Mouse (Mus musculus) small intestine, adult 2 months (tissue): ENCODE results near the gene Adamts16. TPM values are rescaled to one million over a fixed set of nuclear protein-coding genes. Genes with fewer than 3 reads are reported as not detected.

Experiments used
- H3K27ac ChIP-seq: fragments of 200-500 bp; 2 replicates; pipeline ENCODE4 v1.5.1; 2012; ENCODE audit warnings: low read depth, low read length, control low read depth, inconsistent platforms; ENCODE audit not compliant: insufficient read depth
- H3K27me3 ChIP-seq: fragments of 200-500 bp; 2 replicates; pipeline ENCODE4 v1.6.1; 2012; ENCODE audit warnings: mild to moderate bottlenecking, moderate library complexity, low read length, inconsistent platforms; ENCODE audit not compliant: control insufficient read depth, insufficient read depth
- H3K36me3 ChIP-seq: fragments of 200-500 bp; 2 replicates; pipeline ENCODE4 v1.6.1; 2012; ENCODE audit warnings: mild to moderate bottlenecking, low read length, control low read depth, inconsistent platforms; ENCODE audit not compliant: control insufficient read depth, insufficient read depth
- H3K4me1 ChIP-seq: fragments of 200-500 bp; 2 replicates; pipeline ENCODE4 v1.6.1; 2012; ENCODE audit warnings: low read length, inconsistent platforms, mixed read lengths; ENCODE audit not compliant: control insufficient read depth, insufficient read depth, insufficient read length
- H3K4me3 ChIP-seq: fragments of 200-500 bp; 2 replicates; pipeline ENCODE4 v1.5.1; 2012; ENCODE audit warnings: low read depth, mild to moderate bottlenecking, control low read depth, inconsistent platforms, low read length, moderate library complexity
- CTCF ChIP-seq: fragments of 200-500 bp; IDR thresholded peaks from 2 replicates; pipeline ENCODE4 v1.5.1; 2012; ENCODE audit warnings: low read depth, mild to moderate bottlenecking, control low read depth, inconsistent platforms, low read length, moderate library complexity, mixed read lengths; ENCODE audit not compliant: insufficient replicate concordance, insufficient read length; ENCODE audit errors: extremely low read depth
- POLR2A ChIP-seq: fragments of 200-500 bp; IDR thresholded peaks from 2 replicates; pipeline ENCODE4 v1.6.1; 2012; ENCODE audit warnings: low read depth, mild to moderate bottlenecking, control low read depth, inconsistent platforms, low read length, moderate library complexity
- WGBS: fragments of 180-500 bp; shearing (Covaris S2); methylation state at CpG from one replicate; pipeline ENCODE4 v1.1.7; 2018; 5-methylcytosine and 5-hydroxymethylcytosine counted together
- polyA plus RNA-seq: library from polyadenylated mRNA; depleted of rRNA; stranded (reverse); fragments of >200 nt; gene quantifications from 2 replicates; pipeline ENCODE4 v1.2.3, GENCODE M21; 2012; rRNA removed

The Adamts16 gene
- polyA plus RNA-seq, 1 experiment, result not detected

DNA sequence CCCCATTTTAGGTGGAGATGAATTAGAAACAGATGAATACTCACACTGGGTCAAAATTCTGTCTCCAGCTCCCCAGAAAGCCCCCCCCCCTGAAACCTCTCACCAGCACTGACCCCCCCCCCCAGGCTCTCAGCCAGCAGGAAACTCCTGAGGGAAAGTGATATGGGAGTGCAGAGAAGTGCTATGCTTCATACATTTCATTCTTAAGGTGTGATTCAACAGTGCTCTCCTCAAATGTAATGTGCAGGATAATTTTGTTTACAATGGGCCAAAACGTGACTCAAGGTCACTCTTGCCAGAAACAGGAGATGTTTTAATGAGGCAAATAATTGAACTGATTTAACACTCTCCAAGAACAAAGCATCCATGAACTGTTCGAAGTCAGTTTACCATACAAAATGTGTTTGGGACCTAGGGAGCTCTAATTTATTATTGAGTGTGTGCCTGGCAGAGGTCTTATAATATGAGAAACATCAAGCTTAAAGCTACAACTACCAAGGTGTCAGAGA is 152.1 kb downstream of the Adamts16 start:
- Histone ChIP-seq H3K4me1 (no peaks in the 10 kb centered on the region), H3K27ac (no peak overlapping the region), H3K4me3 (no peak overlapping the region), H3K27me3 (no peaks in the 10 kb centered on the region), H3K36me3 (no peaks in the 10 kb centered on the region)
- WGBS, result 44% methylated on average over 2 of the region's 2 CpGs
- TF ChIP-seq POLR2A (no peak), CTCF (no peak)

DNA sequence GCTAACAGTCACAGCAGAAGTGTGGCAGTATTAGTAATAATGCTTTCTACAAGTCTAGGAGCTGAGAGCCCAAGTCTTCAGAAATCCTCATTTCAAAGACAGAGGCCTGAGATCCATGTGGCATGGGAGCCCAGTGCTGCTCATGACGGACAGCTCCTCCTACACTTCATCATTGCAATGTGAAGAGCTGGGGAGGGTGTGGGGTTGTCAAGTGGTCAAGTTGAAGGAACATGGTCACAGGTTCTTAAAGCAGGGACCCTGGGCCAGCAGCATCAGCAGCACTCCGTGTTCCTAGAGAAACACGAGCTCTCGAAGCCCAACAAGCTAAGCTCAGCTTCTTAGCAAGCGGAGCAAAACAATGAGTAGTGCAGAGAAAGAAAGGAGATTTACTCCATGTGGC is 155.8 kb downstream of the Adamts16 start:
- Histone ChIP-seq H3K36me3 (no peaks in the 10 kb centered on the region), H3K27me3 (no peaks in the 10 kb centered on the region), H3K4me3 (no peak overlapping the region), H3K27ac (no peak overlapping the region), H3K4me1 (peaks cover 6% of the 10 kb centered on the region; the same call in 1 of the 2 replicates)
- TF ChIP-seq POLR2A (no peak), CTCF (no peak)
- WGBS, result 91% methylated on average over 5 of the region's 5 CpGs

DNA sequence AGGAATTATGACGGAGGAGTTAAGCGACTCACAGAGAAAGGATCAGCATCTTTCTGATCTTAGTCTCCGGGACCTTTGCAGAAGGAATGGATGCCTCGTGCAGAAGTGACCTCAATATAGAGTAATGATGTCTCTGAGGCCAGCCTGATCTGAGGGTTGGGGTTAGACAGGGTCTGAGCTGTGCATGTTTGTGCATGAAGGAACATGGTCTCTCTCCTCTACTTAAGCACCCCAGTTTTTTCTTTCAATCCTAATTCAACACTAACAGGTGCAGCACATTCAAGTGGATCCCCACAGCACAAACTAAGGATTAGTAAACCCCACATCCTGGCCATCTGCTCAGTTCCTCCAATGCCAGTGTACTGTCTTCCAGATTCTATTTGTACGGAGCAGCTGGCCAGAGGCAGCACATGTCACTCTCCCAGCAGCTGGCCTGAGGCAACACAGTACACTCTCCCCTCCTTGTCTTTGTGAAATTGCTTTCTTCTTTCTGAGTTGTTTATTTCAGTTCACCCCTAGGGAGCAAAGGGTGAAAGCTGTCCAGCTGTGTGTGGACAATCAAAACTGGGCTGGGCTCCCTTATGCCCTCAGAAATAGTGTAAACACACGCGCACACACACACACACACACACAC is 156.5 kb downstream of the Adamts16 start:
- 54% methylated on average over 7 of the region's 7 CpGs for WGBS
- Histone ChIP-seq H3K27ac (no peak overlapping the region), H3K36me3 (no peaks in the 10 kb centered on the region), H3K4me1 (peaks cover 6% of the 10 kb centered on the region; the same call in 1 of the 2 replicates), H3K4me3 (no peak overlapping the region), H3K27me3 (no peaks in the 10 kb centered on the region)
- no peak for TF ChIP-seq CTCF
- no peak for TF ChIP-seq POLR2A

DNA sequence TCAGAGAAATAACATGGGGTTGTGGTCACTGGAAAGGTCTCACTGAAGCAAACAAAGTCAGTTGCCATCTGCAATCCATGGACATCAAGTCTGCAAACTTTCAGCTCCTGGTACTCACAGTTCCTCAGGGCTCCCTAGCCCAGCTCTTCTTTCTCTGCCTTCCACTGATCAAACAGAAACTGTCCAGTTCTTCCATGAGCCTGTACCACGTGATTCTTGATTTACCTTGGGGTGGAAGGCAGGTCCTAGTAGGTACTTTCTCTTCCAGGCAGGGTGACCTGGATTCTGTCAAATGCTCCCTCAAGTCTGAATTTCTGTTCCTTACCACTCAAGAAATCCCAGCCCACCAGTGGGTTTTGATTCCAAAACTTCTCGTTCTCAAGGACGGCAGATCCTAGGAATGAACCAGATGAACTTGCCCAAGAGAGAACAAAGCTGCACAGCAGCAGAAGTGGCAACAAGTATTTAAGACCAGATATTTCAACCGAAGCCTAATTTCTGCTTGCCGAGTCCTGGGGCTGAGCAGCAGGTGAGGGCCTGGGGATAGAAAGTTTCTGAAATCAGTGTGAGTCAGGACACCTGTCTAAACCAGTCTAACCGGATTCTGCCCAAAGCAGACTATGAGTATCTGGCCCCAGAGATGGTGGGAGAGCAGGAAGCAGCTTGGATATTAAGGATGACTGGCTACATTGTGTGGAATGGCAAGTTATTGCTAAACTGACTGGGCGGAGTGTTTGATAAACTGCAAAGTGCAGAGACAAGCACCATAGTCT is 160.0 kb downstream of the Adamts16 start:
- H3K4me3 ChIP-seq, result no peak overlapping the region
- TF ChIP-seq POLR2A, result no peak
- H3K27ac ChIP-seq, result peak overlapping the region; percentile 56
- 28% methylated on average over 7 of the region's 7 CpGs for WGBS
- H3K27me3 ChIP-seq, result no peaks in the 10 kb centered on the region
- no peaks in the 10 kb centered on the region for H3K36me3 ChIP-seq
- peaks cover 6% of the 10 kb centered on the region; the same call in 1 of the 2 replicates for H3K4me1 ChIP-seq

DNA sequence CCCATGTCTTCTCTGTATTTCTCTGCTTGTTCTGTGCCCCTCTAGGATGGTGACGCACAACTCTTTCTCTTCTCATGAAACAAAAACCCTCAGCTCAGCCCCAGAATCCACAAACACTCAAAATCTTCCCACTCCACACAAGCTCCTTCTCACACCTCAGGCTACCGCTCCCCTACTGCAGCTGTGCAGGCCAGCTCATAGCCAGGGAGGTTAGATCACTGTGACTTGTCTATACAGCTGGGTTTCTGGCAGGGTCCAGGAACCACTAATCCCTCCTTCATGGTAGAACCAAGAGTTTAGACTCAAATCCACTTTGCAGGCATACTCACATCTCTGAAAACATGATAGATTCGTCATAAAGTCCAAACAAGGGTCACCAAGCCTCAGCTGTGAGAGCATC is 161.3 kb downstream of the Adamts16 start:
- H3K27me3 ChIP-seq, result no peaks in the 10 kb centered on the region
- WGBS, result 81% methylated on average over 3 of the region's 3 CpGs
- no peak overlapping the region for H3K4me3 ChIP-seq
- no peaks in the 10 kb centered on the region for H3K36me3 ChIP-seq
- TF ChIP-seq POLR2A (no peak), CTCF (no peak)
- H3K27ac ChIP-seq, result no peak overlapping the region
- H3K4me1 ChIP-seq, result peaks cover 9% of the 10 kb centered on the region; the same call in 1 of the 2 replicates

Other genes with a start within 250 kb of the Adamts16 start
- gene Ice1, start 204.2 kb downstream of the Adamts16 start, polyA plus RNA-seq, result 5.2 and 7.7 TPM in 2 replicates